8 mouse cellular contexts compared by ENCODE assay signal in genomic region chr13:38037044-38037687, GRCm38 (mm10). TPM values are rescaled to one million over a fixed set of nuclear protein-coding genes. Genes with fewer than 3 reads are reported as not detected.
DNase-seq lines count a peak whose midpoint lies in the region; ATAC-seq and TF ChIP-seq lines count a peak whose summit lies in the region.

Cage1 (minus strand) TSS chr13:38037069.

- peaks cover 16% of the 10 kb centered on the region for H3K4me1 ChIP-seq in E14TG2a.4 (replicated peaks; ENCODE audit: low read depth, low read length)
- H3K4me1 ChIP-seq in forebrain, embryonic 12.5 days = peaks cover 16% of the 10 kb centered on the region
- H3K4me1 ChIP-seq in heart, postnatal 0 days (ENCODE audit: control insufficient read depth, insufficient read depth) = peaks cover 9% of the 10 kb centered on the region
- H3K4me1 ChIP-seq in liver, embryonic 16.5 days (ENCODE audit: control insufficient read depth, low read depth, low read length) = peaks cover 27% of the 10 kb centered on the region
- peaks cover 25% of the 10 kb centered on the region for H3K4me1 ChIP-seq in neural tube, embryonic 13.5 days (replicated peaks)
- peaks cover 4% of the 10 kb centered on the region for H3K4me1 ChIP-seq in testis, adult 2 months (ENCODE audit: control insufficient read depth, insufficient read depth, low read length)

- WGBS in forebrain, embryonic 12.5 days = under 1% methylated on average over 47 of the region's 47 CpGs
- WGBS in heart, postnatal 0 days = under 1% methylated on average over 47 of the region's 47 CpGs
- WGBS in liver, embryonic 16.5 days (ENCODE audit: insufficient replicate concordance) = under 1% methylated on average over 47 of the region's 47 CpGs
- under 1% methylated on average over 45 of the region's 47 CpGs for WGBS in neural tube, embryonic 13.5 days

- H3K36me3 ChIP-seq in E14TG2a.4 (ENCODE audit: insufficient read depth, low read length) = peaks cover 30% of the 10 kb centered on the region
- peaks cover 22% of the 10 kb centered on the region for H3K36me3 ChIP-seq in forebrain, embryonic 12.5 days (replicated peaks)
- H3K36me3 ChIP-seq in heart, postnatal 0 days (replicated peaks; ENCODE audit: control insufficient read depth, insufficient read depth, low read length) = peaks cover 24% of the 10 kb centered on the region
- peaks cover 9% of the 10 kb centered on the region for H3K36me3 ChIP-seq in liver, embryonic 16.5 days (ENCODE audit: control insufficient read depth, insufficient read depth)
- peaks cover 26% of the 10 kb centered on the region for H3K36me3 ChIP-seq in neural tube, embryonic 13.5 days
- no peaks in the 10 kb centered on the region; the same call in 1 of the 2 replicates for H3K36me3 ChIP-seq in testis, adult 2 months (ENCODE audit: control insufficient read depth, insufficient read depth, low read length)

- peak within 1 kb of the TSS; percentile 75 for H3K9ac ChIP-seq in forebrain, embryonic 12.5 days
- H3K9ac ChIP-seq in heart, postnatal 0 days (replicated peaks; ENCODE audit: low read depth, low read length) = peak within 1 kb of the TSS; percentile 87
- H3K9ac ChIP-seq in liver, embryonic 16.5 days (ENCODE audit: low read depth, low read length) = peak within 1 kb of the TSS; percentile 86
- peak within 1 kb of the TSS; percentile 92 for H3K9ac ChIP-seq in neural tube, embryonic 13.5 days

- H3K4me2 ChIP-seq in forebrain, embryonic 12.5 days = peak within 1 kb of the TSS; percentile 86
- peak within 1 kb of the TSS; percentile 93 for H3K4me2 ChIP-seq in heart, postnatal 0 days (ENCODE audit: low read depth, low read length)
- peak within 1 kb of the TSS; percentile 95 for H3K4me2 ChIP-seq in liver, embryonic 16.5 days (ENCODE audit: low read depth, low read length)
- H3K4me2 ChIP-seq in neural tube, embryonic 13.5 days = peak within 1 kb of the TSS; percentile 97

- peak; percentile 94 for TF ChIP-seq POLR2A in testis, adult 2 months (IDR thresholded peaks at IDR 0.05; ENCODE audit: control insufficient read depth, low read depth, low read length)

- H3K9me3 ChIP-seq in E14TG2a.4 (ENCODE audit: low read length) = no peaks in the 10 kb centered on the region
- no peaks in the 10 kb centered on the region for H3K9me3 ChIP-seq in forebrain, embryonic 12.5 days
- no peaks in the 10 kb centered on the region for H3K9me3 ChIP-seq in heart, postnatal 0 days (replicated peaks; ENCODE audit: control insufficient read depth, low read length)
- no peaks in the 10 kb centered on the region for H3K9me3 ChIP-seq in liver, embryonic 16.5 days (replicated peaks; ENCODE audit: control insufficient read depth, low read length)
- H3K9me3 ChIP-seq in neural tube, embryonic 13.5 days = no peaks in the 10 kb centered on the region

- peak within 1 kb of the TSS; percentile 54 for H3K27ac ChIP-seq in forebrain, embryonic 12.5 days
- peak within 1 kb of the TSS; percentile 77 for H3K27ac ChIP-seq in heart, postnatal 0 days (ENCODE audit: low read depth)
- peak within 1 kb of the TSS; percentile 87 for H3K27ac ChIP-seq in liver, embryonic 16.5 days (ENCODE audit: low read length)
- peak within 1 kb of the TSS; percentile 76 for H3K27ac ChIP-seq in neural tube, embryonic 13.5 days (replicated peaks)
- H3K27ac ChIP-seq in testis, adult 2 months (ENCODE audit: control insufficient read depth, insufficient read depth, low read depth, low read length) = peak within 1 kb of the TSS; percentile 95

- H3K27me3 ChIP-seq in E14TG2a.4 (ENCODE audit: insufficient read depth, low read length) = no peaks in the 10 kb centered on the region
- no peaks in the 10 kb centered on the region; the same call in 1 of the 2 replicates for H3K27me3 ChIP-seq in forebrain, embryonic 12.5 days
- H3K27me3 ChIP-seq in heart, postnatal 0 days (ENCODE audit: control insufficient read depth, insufficient read depth, low read length) = no peaks in the 10 kb centered on the region
- H3K27me3 ChIP-seq in liver, embryonic 16.5 days (ENCODE audit: control insufficient read depth, insufficient read depth, low read depth, low read length) = no peaks in the 10 kb centered on the region
- no peaks in the 10 kb centered on the region for H3K27me3 ChIP-seq in neural tube, embryonic 13.5 days
- no peaks in the 10 kb centered on the region for H3K27me3 ChIP-seq in testis, adult 2 months (ENCODE audit: control insufficient read depth, insufficient read depth, low read length)

- peak; percentile 95 for ATAC-seq in forebrain, embryonic 12.5 days (ENCODE audit: low FRiP score)
- ATAC-seq in heart, postnatal 0 days (ENCODE audit: insufficient read depth, low read depth) = peak; percentile 97
- ATAC-seq in liver, embryonic 16.5 days (ENCODE audit: low read depth) = peak; percentile 96
- ATAC-seq in neural tube, embryonic 13.5 days (ENCODE audit: low read depth) = peak; percentile 96

- no peak; the same call in 1 of the 2 replicates for TF ChIP-seq EP300 in heart, postnatal 0 days (IDR thresholded peaks at IDR 0.05; ENCODE audit: low read depth)

- peak; percentile 97 for DNase-seq in c-Kit-positive CD71-positive TER-119-positive erythroid progenitor cells, embryonic 14.5 days (ENCODE audit: low spot score)
- DNase-seq in heart, postnatal 0 days (ENCODE audit: low spot score) = peak; percentile 93
- peak; percentile 98 for DNase-seq in kidney, postnatal 4 days

- TF ChIP-seq CTCF in E14TG2a.4 (conservative IDR thresholded peaks at IDR 0.05; ENCODE audit: low read length) = no peak
- TF ChIP-seq CTCF in heart, postnatal 0 days (IDR thresholded peaks at IDR 0.05; ENCODE audit: low read depth) = peak; percentile 36; the same call in 1 of the 2 replicates
- TF ChIP-seq CTCF in testis, adult 2 months (IDR thresholded peaks at IDR 0.05; ENCODE audit: control insufficient read depth, insufficient read depth, insufficient replicate concordance, low read depth, low read length) = 0 out of 2 replicates have a peak, but pooled peaks have one; percentile 13

- peak within 1 kb of the TSS; percentile 96 for H3K4me3 ChIP-seq in E14TG2a.4 (replicated peaks; ENCODE audit: low read length)
- H3K4me3 ChIP-seq in forebrain, embryonic 12.5 days (replicated peaks) = peak within 1 kb of the TSS; percentile 70
- peak within 1 kb of the TSS; percentile 82 for H3K4me3 ChIP-seq in heart, postnatal 0 days (ENCODE audit: low read depth, low read length)
- peak within 1 kb of the TSS; percentile 89 for H3K4me3 ChIP-seq in liver, embryonic 16.5 days (ENCODE audit: low read depth, low read length)
- peak within 1 kb of the TSS; percentile 74 for H3K4me3 ChIP-seq in neural tube, embryonic 13.5 days
- peak within 1 kb of the TSS; percentile 93 for H3K4me3 ChIP-seq in testis, adult 2 months (ENCODE audit: control insufficient read depth, low read depth, low read length)

RNA-seq across cellular contexts. Expression of gene Cage1, which starts in this region (rescaled TPM):
- 1.5 TPM in 2 replicates for polyA plus RNA-seq in forebrain, embryonic 12.5 days (2016; fragmentation: Nextera tagmentation; extraction: Ambion mirVana)
- 0.99 and 2.7 TPM in 2 replicates for total RNA-seq in heart, postnatal 0 days (2014; rRNA removed; ENCODE audit: low replicate concordance)
- polyA plus RNA-seq in heart, postnatal 0 days (2015; fragmentation: Nextera tagmentation; extraction: Ambion mirVana) = 1.1 and 1.2 TPM in 2 replicates
- polyA plus RNA-seq in liver, embryonic 16.5 days (2015; fragmentation: Nextera tagmentation; extraction: Ambion mirVana) = 0.25 and 0.40 TPM in 2 replicates
- polyA plus RNA-seq in neural tube, embryonic 13.5 days (2015; fragmentation: Nextera tagmentation; extraction: Ambion mirVana) = 1.6 and 1.7 TPM in 2 replicates
- polyA plus RNA-seq in testis, adult 2 months (2012; rRNA removed) = 50.2 and 52.9 TPM in 2 replicates

Comparison
In these comparisons a context has a peak if more than half of its experiments do, and no peak if none do; other contexts are left out.
1. Peak in every context shown above with its lines: DNase-seq, ATAC-seq, H3K4me3 ChIP-seq and H3K27ac ChIP-seq.
2. RNA of gene Cage1 (polyA plus RNA-seq): 50.2 to 52.9 TPM in testis, adult 2 months; 1.6 to 1.7 TPM in neural tube, embryonic 13.5 days, 1.5 TPM in forebrain, embryonic 12.5 days, 1.1 to 1.2 TPM in heart, postnatal 0 days and 0.25 to 0.40 TPM in liver, embryonic 16.5 days; every median in the first group is over 10 times any median in the second.
3. Peak in ATAC-seq, H3K4me3 ChIP-seq, H3K27ac ChIP-seq, H3K9ac ChIP-seq and H3K4me2 ChIP-seq in liver, embryonic 16.5 days; RNA of the gene not detected or under 1 TPM.